Mouse (Mus musculus): ENCODE measurements at regions not wholly inside any gene's neighbourhood (a gene's known extent, or its start where the extent isn't known, plus 50 kb on each side); places are given as distances from the start of the nearest gene placed in this dataset.

- no peak for DNase-seq (ENCODE audit: low spot score in 2 of 2)
Observed at GRCm38 (mm10) chr4:30776816-30777442, 1187.0 kb upstream of the Map3k7 start.

- DNase-seq (ENCODE audit: low spot score in 2 of 2): no peak
Observed at GRCm38 (mm10) chr4:30781649-30782048, 1182.2 kb upstream of the Map3k7 start.

- DNase-seq (ENCODE audit: low spot score in 2 of 2): no peak
Observed at GRCm38 (mm10) chr4:30789976-30790657, 1173.8 kb upstream of the Map3k7 start.

GRCm38 (mm10) chr4:30809798-30810197 is 1154.1 kb upstream of the Map3k7 start:
- DNase-seq (ENCODE audit: low spot score in 2 of 2): no peak

- DNase-seq (ENCODE audit: low spot score in 2 of 2): no peak
Observed at GRCm38 (mm10) chr4:30855361-30856056, 1108.4 kb upstream of the Map3k7 start.

GRCm38 (mm10) chr4:30904966-30905365 is 1058.9 kb upstream of the Map3k7 start:
- DNase-seq (ENCODE audit: low spot score in 2 of 2): peak; percentile 28 to 69

- no peak for DNase-seq (ENCODE audit: low spot score in 2 of 2)
Observed at GRCm38 (mm10) chr4:30922944-30923343, 1041.0 kb upstream of the Map3k7 start.

- DNase-seq (ENCODE audit: low spot score in 2 of 2): no peak
Observed at GRCm38 (mm10) chr4:30932358-30932757, 1031.5 kb upstream of the Map3k7 start.

GRCm38 (mm10) chr4:30933030-30933987 is 1030.6 kb upstream of the Map3k7 start:
- DNase-seq (ENCODE audit: low spot score in 2 of 2): no peak

GRCm38 (mm10) chr4:30983611-30984010 is 980.3 kb upstream of the Map3k7 start:
- DNase-seq (ENCODE audit: low spot score in 2 of 2): no peak

- DNase-seq (ENCODE audit: low spot score in 2 of 2): no peak
Observed at GRCm38 (mm10) chr4:31012006-31012405, 951.9 kb upstream of the Map3k7 start.

- no peak for DNase-seq (ENCODE audit: low spot score in 2 of 2)
Observed at GRCm38 (mm10) chr4:31052077-31052677, 911.7 kb upstream of the Map3k7 start.

GRCm38 (mm10) chr4:31076236-31076635 is 887.7 kb upstream of the Map3k7 start:
- DNase-seq (ENCODE audit: low spot score in 2 of 2): peak in 1 of 2 experiments; percentile 3

GRCm38 (mm10) chr4:31121586-31121985 is 842.3 kb upstream of the Map3k7 start:
- DNase-seq (ENCODE audit: low spot score in 2 of 2): peak in 1 of 2 experiments; percentile 3

GRCm38 (mm10) chr4:31143166-31143565 is 820.7 kb upstream of the Map3k7 start:
- DNase-seq (ENCODE audit: low spot score in 2 of 2): no peak

- no peak for DNase-seq (ENCODE audit: low spot score in 2 of 2)
Observed at GRCm38 (mm10) chr4:31167431-31167830, 796.5 kb upstream of the Map3k7 start.

- no peak for DNase-seq (ENCODE audit: low spot score in 2 of 2)
Observed at GRCm38 (mm10) chr4:31168357-31168756, 795.5 kb upstream of the Map3k7 start.

- no peak for DNase-seq (ENCODE audit: low spot score in 2 of 2)
Observed at GRCm38 (mm10) chr4:31171190-31171589, 792.7 kb upstream of the Map3k7 start.

GRCm38 (mm10) chr4:31197852-31198251 is 766.0 kb upstream of the Map3k7 start:
- no peak for DNase-seq (ENCODE audit: low spot score in 2 of 2)

- DNase-seq (ENCODE audit: low spot score in 2 of 2): no peak
Observed at GRCm38 (mm10) chr4:31203286-31203685, 760.6 kb upstream of the Map3k7 start.
